In genomic region chr12:16354711-16355110, GRCm38 (mm10) we compare ENCODE assay signal across 16 mouse cellular contexts.
"Had no signal": no experiment of that assay in that cellular context is flagged by ENCODE, and none has a peak within 500 bp of the region (broad histone marks: within the 10 kb centered on the region; RNA-seq: fewer than 3 reads in every experiment).

No protein-coding gene starts in this region.

- H3K27me3 ChIP-seq: lung, embryonic 15.5 days; megakaryocyte, embryonic 14.5 days; midbrain, embryonic 13.5 days; midbrain, embryonic 15.5 days; neural tube, embryonic 12.5 days; stomach, embryonic 15.5 days had no signal

- ATAC-seq: lung, postnatal 0 days; midbrain, embryonic 13.5 days; midbrain, embryonic 15.5 days had no signal

- H3K9ac ChIP-seq: lung, embryonic 15.5 days; midbrain, embryonic 13.5 days; midbrain, embryonic 15.5 days; neural tube, embryonic 12.5 days; stomach, embryonic 15.5 days had no signal

- H3K9me3 ChIP-seq: lung, embryonic 15.5 days; midbrain, embryonic 13.5 days; neural tube, embryonic 12.5 days; stomach, embryonic 15.5 days had no signal

- H3K27ac ChIP-seq: lung, embryonic 15.5 days; macrophage; midbrain, embryonic 13.5 days; midbrain, embryonic 15.5 days; neural tube, embryonic 12.5 days; stomach, embryonic 15.5 days; stomach, postnatal 0 days had no signal

- DNase-seq: lung, postnatal 14 days; lung, postnatal 36 days; right cerebral cortex, postnatal 14 days; thymus, adult 2 months; thymus, postnatal 25 days; thymus, postnatal 4 days had no signal

- H3K4me2 ChIP-seq: lung, embryonic 15.5 days; midbrain, embryonic 11.5 days; midbrain, embryonic 13.5 days; midbrain, embryonic 15.5 days; neural tube, embryonic 12.5 days; stomach, embryonic 15.5 days had no signal

- H3K36me3 ChIP-seq: lung, embryonic 15.5 days; midbrain, embryonic 13.5 days; midbrain, embryonic 15.5 days; neural tube, embryonic 12.5 days; stomach, embryonic 15.5 days had no signal

- H3K4me3 ChIP-seq: lung, embryonic 15.5 days; megakaryocyte, embryonic 14.5 days; midbrain, embryonic 13.5 days; midbrain, embryonic 15.5 days; neural tube, embryonic 12.5 days; stomach, embryonic 15.5 days had no signal

- H3K4me1 ChIP-seq: lung, embryonic 15.5 days; megakaryocyte, embryonic 14.5 days; midbrain, embryonic 13.5 days; midbrain, embryonic 15.5 days; neural tube, embryonic 12.5 days; stomach, embryonic 15.5 days had no signal
